Mouse (Mus musculus) heart, adult 2 months (tissue): ENCODE results near the gene Iffo2.

Experiments used
- CTCF ChIP-seq: fragments of 200-600 bp; IDR thresholded peaks from 2 replicates; pipeline ENCODE4 v1.8.1; 2022; ENCODE audit warnings: antibody characterized with exemption, mild to moderate bottlenecking, moderate library complexity
- EP300 ChIP-seq: fragments of 200-500 bp; IDR thresholded peaks from 2 replicates; pipeline ENCODE4 v1.6.1; 2011; ENCODE audit warnings: low read depth, low read length, control low read depth; ENCODE audit not compliant: insufficient read depth
- POLR2A ChIP-seq: fragments of 200-500 bp; IDR thresholded peaks from 2 replicates; pipeline ENCODE4 v1.6.1; 2011; ENCODE audit warnings: mild to moderate bottlenecking, low read depth, low read length, control low read depth; ENCODE audit not compliant: insufficient read depth

DNA sequence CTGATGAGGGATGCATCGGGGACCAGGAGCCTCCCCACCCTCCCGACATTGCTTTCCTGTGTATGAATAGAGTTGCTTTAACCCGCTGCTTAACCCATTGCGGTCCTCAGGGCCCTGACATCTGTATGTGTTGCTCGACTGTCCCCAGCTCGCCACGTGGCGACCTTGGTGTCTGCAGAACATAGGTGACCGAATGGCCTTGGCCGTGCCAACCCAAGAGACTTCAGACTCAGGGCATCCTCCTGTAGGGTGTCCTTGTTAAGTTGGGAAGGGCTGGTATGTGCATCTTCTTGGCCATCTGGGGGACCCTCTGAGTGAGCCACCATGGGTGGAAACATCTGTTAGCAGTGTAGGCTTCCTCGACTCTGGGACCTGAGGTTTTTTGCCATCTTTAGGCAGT is 74.9 kb downstream of the Iffo2 start:
- no peak for TF ChIP-seq POLR2A
- no peak for TF ChIP-seq EP300
- TF ChIP-seq CTCF, result no peak
